Mouse (Mus musculus) stomach, postnatal 0 days (tissue): ENCODE data around the gene Kncn.

ENCODE experiments used
- CTCF ChIP-seq: IDR thresholded peaks from 2 replicates; pipeline ENCODE4 v1.5.1; 2016; ENCODE audit warnings: antibody characterized with exemption, low read depth, mild to moderate bottlenecking, moderate library complexity
- EP300 ChIP-seq: optimal IDR thresholded peaks from 2 replicates; pipeline ENCODE3; 2016; ENCODE audit warnings: antibody characterized with exemption

DNA sequence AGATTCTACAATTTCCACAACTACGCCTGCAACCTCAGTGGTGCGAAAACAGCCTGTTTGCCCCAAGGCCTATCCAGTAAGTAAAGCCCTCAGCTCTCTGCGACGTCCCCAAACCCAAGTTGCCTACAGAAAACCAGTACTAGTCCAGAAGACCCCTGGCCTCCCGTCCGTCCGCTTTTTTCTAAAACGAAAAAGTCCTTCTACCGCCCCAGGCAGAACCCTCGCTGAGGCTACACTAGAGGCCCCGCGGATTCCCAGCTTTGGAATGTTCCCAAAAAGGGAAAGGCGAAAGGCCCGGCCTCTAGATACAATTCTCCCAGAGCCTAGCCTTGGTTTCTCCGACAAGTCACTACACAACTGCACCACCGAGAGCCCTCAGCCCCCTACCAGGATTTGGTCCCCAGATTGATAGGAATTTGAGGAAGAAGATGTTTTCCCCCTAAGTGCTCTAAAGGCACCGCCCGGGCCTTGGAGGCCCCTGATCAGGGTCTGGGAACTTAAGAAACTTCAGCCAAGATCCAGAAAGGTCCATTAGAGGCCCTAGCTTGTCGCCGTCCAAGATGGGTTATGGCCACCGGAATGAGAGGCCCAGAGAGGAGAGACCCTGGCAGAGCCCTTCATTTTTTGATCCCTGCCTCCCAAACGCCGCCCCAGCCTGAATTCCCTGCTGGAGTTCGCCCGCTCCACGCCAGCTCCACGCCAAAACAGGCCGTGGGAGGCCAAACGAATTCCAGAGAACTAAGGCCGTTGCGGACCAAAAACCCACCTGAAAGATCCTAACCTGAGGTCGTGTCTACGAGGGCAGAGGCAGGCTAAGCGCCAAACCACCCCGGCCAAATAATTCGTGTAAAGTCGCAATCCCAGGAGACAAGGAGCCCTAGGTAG, 54.3 kb downstream of the Kncn start:
- TF ChIP-seq CTCF (no peak), EP300 (no peak)
